Mouse (Mus musculus) liver, postnatal 0 days (tissue): ENCODE measurements around the gene Pex12.

Experiments
- CTCF ChIP-seq: sonication (generic); IDR thresholded peaks from 2 replicates; pipeline ENCODE4 v1.5.1; 2016; ENCODE audit warnings: antibody characterized with exemption, low read depth
- EP300 ChIP-seq: IDR thresholded peaks from 2 replicates; pipeline ENCODE4 v1.6.1; 2016; ENCODE audit warnings: antibody characterized with exemption, low read depth, mild to moderate bottlenecking

GRCm38 (mm10) chr11:83294133-83294532 lies 8.3 kb downstream of the Pex12 start:
- TF ChIP-seq CTCF = no peak
- TF ChIP-seq EP300 = no peak
